Mouse (Mus musculus) hindbrain, embryonic 12.5 days (tissue): ENCODE measurements at regions not wholly inside any gene's neighbourhood (a gene's known extent, or its start where the extent isn't known, plus 50 kb on each side); places are given as distances from the start of the nearest gene placed in this dataset.

ENCODE experiments used
- ATAC-seq: fragments of 200-750 bp; cut with Nextera tagmentation; 2 replicates; pipeline ENCODE4 v1.8.0; 2017; ENCODE audit warnings: moderate TSS enrichment; ENCODE audit not compliant: low FRiP score
- H3K27ac ChIP-seq: fragments of 300-500 bp; sonication (generic); 2 replicates; pipeline ENCODE4 v1.5.1; 2016; ENCODE audit warnings: mild to moderate bottlenecking
- H3K27me3 ChIP-seq: fragments of 300-500 bp; sonication (generic); 2 replicates; pipeline ENCODE4 v1.6.1; 2016; ENCODE audit warnings: mild to moderate bottlenecking
- H3K36me3 ChIP-seq: fragments of 300-500 bp; sonication (generic); 2 replicates; pipeline ENCODE4 v1.6.1; 2016; ENCODE audit warnings: mild to moderate bottlenecking
- H3K4me1 ChIP-seq: fragments of 300-500 bp; sonication (generic); 2 replicates; pipeline ENCODE4 v1.6.1; 2016
- H3K4me2 ChIP-seq: fragments of 300-500 bp; sonication (generic); replicated peaks from 2 replicates; pipeline ENCODE4 v1.6.1; 2016; ENCODE audit warnings: mild to moderate bottlenecking
- H3K4me3 ChIP-seq: fragments of 300-500 bp; sonication (generic); 2 replicates; pipeline ENCODE4 v1.5.1; 2016; ENCODE audit warnings: mild to moderate bottlenecking
- H3K9ac ChIP-seq: fragments of 300-500 bp; sonication (generic); 2 replicates; pipeline ENCODE4 v1.6.1; 2016; ENCODE audit warnings: mild to moderate bottlenecking, moderate library complexity
- H3K9me3 ChIP-seq: fragments of 300-500 bp; sonication (generic); replicated peaks from 2 replicates; pipeline ENCODE4 v1.6.1; 2016; ENCODE audit warnings: mild to moderate bottlenecking
- WGBS: fragments of 180-500 bp; shearing (Covaris S2); methylation state at CpG from one replicate; pipeline ENCODE4 v1.1.7; 2016; 5-methylcytosine and 5-hydroxymethylcytosine counted together

GRCm38 (mm10) chr8:79554311-79554710 lies 85.1 kb upstream of the Otud4 start:
- Histone ChIP-seq H3K36me3 (no peaks in the 10 kb centered on the region), H3K9me3 (no peaks in the 10 kb centered on the region), H3K4me3 (no peak overlapping the region), H3K4me2 (no peak overlapping the region), H3K9ac (no peak overlapping the region), H3K4me1 (no peaks in the 10 kb centered on the region), H3K27ac (no peak overlapping the region), H3K27me3 (no peaks in the 10 kb centered on the region)
- no peak for ATAC-seq
- 89% methylated on average over 2 of the region's 4 CpGs for WGBS

GRCm38 (mm10) chr8:79550151-79550550 lies 89.3 kb upstream of the Otud4 start:
- Histone ChIP-seq H3K36me3 (no peaks in the 10 kb centered on the region), H3K9me3 (no peaks in the 10 kb centered on the region), H3K4me1 (no peaks in the 10 kb centered on the region), H3K9ac (no peak overlapping the region), H3K4me2 (no peak overlapping the region), H3K27me3 (no peaks in the 10 kb centered on the region), H3K4me3 (no peak overlapping the region), H3K27ac (no peak overlapping the region)
- 92% methylated on average over 2 of the region's 2 CpGs for WGBS
- no peak for ATAC-seq

GRCm38 (mm10) chr8:79548156-79548555 lies 91.3 kb upstream of the Otud4 start:
- ATAC-seq, result no peak
- 84% methylated on average over 6 of the region's 6 CpGs for whole genome bisulfite sequencing
- no peak overlapping the region for H3K4me2 ChIP-seq
- H3K9ac ChIP-seq, result no peak overlapping the region
- H3K36me3 ChIP-seq, result no peaks in the 10 kb centered on the region
- no peak overlapping the region for H3K27ac ChIP-seq
- no peaks in the 10 kb centered on the region for H3K9me3 ChIP-seq
- no peaks in the 10 kb centered on the region for H3K27me3 ChIP-seq
- H3K4me1 ChIP-seq, result no peaks in the 10 kb centered on the region
- no peak overlapping the region for H3K4me3 ChIP-seq

GRCm38 (mm10) chr8:79545866-79546373 lies 93.5 kb upstream of the Otud4 start:
- 80% methylated on average over 5 of the region's 5 CpGs for WGBS
- no peak for ATAC-seq
- Histone ChIP-seq H3K9ac (no peak overlapping the region), H3K4me1 (no peaks in the 10 kb centered on the region), H3K4me3 (no peak overlapping the region), H3K27me3 (no peaks in the 10 kb centered on the region), H3K9me3 (no peaks in the 10 kb centered on the region), H3K4me2 (no peak overlapping the region), H3K36me3 (no peaks in the 10 kb centered on the region), H3K27ac (no peak overlapping the region)

- Histone ChIP-seq H3K4me2 (no peak overlapping the region), H3K9ac (no peak overlapping the region), H3K9me3 (no peaks in the 10 kb centered on the region), H3K27me3 (no peaks in the 10 kb centered on the region), H3K4me1 (no peaks in the 10 kb centered on the region), H3K36me3 (no peaks in the 10 kb centered on the region), H3K27ac (no peak overlapping the region), H3K4me3 (no peak overlapping the region)
- WGBS, result 82% methylated on average over 2 of the region's 2 CpGs
- no peak for ATAC-seq
Observed at GRCm38 (mm10) chr8:79542461-79542860, 97.0 kb upstream of the Otud4 start.

GRCm38 (mm10) chr8:79540053-79540452 lies 99.4 kb upstream of the Otud4 start:
- ATAC-seq, result no peak
- WGBS, result 92% methylated on average over 4 of the region's 4 CpGs
- Histone ChIP-seq H3K4me1 (no peaks in the 10 kb centered on the region), H3K4me2 (no peak overlapping the region), H3K9me3 (no peaks in the 10 kb centered on the region), H3K36me3 (no peaks in the 10 kb centered on the region), H3K9ac (no peak overlapping the region), H3K27me3 (no peaks in the 10 kb centered on the region), H3K27ac (no peak overlapping the region), H3K4me3 (no peak overlapping the region)

GRCm38 (mm10) chr8:79534271-79534889 lies 105.0 kb upstream of the Otud4 start:
- WGBS, result 67% methylated on average over 12 of the region's 12 CpGs
- Histone ChIP-seq H3K4me3 (no peak overlapping the region), H3K4me2 (no peak overlapping the region), H3K9ac (no peak overlapping the region), H3K9me3 (no peaks in the 10 kb centered on the region), H3K36me3 (no peaks in the 10 kb centered on the region), H3K4me1 (no peaks in the 10 kb centered on the region), H3K27me3 (no peaks in the 10 kb centered on the region), H3K27ac (no peak overlapping the region)
- ATAC-seq, result no peak

- H3K36me3 ChIP-seq, result no peaks in the 10 kb centered on the region
- H3K27me3 ChIP-seq, result no peaks in the 10 kb centered on the region
- H3K4me3 ChIP-seq, result no peak overlapping the region
- H3K9ac ChIP-seq, result no peak overlapping the region
- no peak overlapping the region for H3K27ac ChIP-seq
- H3K9me3 ChIP-seq, result no peaks in the 10 kb centered on the region
- no peaks in the 10 kb centered on the region for H3K4me1 ChIP-seq
- WGBS, result 38% methylated on average over 4 of the region's 4 CpGs
- H3K4me2 ChIP-seq, result no peak overlapping the region
- no peak for ATAC-seq
Observed at GRCm38 (mm10) chr8:79529556-79529955, 109.9 kb upstream of the Otud4 start.

GRCm38 (mm10) chr8:79522040-79522439 lies 117.4 kb upstream of the Otud4 start:
- Histone ChIP-seq H3K4me2 (0 out of 2 replicates have a peak overlapping the region, but pooled peaks have one; percentile 5), H3K9me3 (no peaks in the 10 kb centered on the region), H3K9ac (no peak overlapping the region), H3K4me1 (no peaks in the 10 kb centered on the region), H3K27ac (no peak overlapping the region), H3K27me3 (no peaks in the 10 kb centered on the region), H3K4me3 (no peak overlapping the region), H3K36me3 (no peaks in the 10 kb centered on the region)
- ATAC-seq, result no peak
- 56% methylated on average over 1 of the region's 1 CpGs for WGBS

GRCm38 (mm10) chr8:79518966-79519365 lies 119.6 kb upstream of the Smad1 start:
- Histone ChIP-seq H3K36me3 (no peaks in the 10 kb centered on the region), H3K4me2 (no peak overlapping the region), H3K4me3 (no peak overlapping the region), H3K9ac (no peak overlapping the region), H3K4me1 (no peaks in the 10 kb centered on the region), H3K27me3 (no peaks in the 10 kb centered on the region), H3K27ac (no peak overlapping the region), H3K9me3 (no peaks in the 10 kb centered on the region)
- no peak for ATAC-seq
- WGBS, result 88% methylated on average over 4 of the region's 4 CpGs

GRCm38 (mm10) chr8:79515282-79515783 lies 116.0 kb upstream of the Smad1 start:
- H3K27ac ChIP-seq, result no peak overlapping the region
- 0 out of 2 replicates have a peak, but pooled peaks cover 2% of the 10 kb centered on the region for H3K9me3 ChIP-seq
- 89% methylated on average over 6 of the region's 6 CpGs for WGBS
- no peak overlapping the region for H3K9ac ChIP-seq
- no peak for ATAC-seq
- H3K4me2 ChIP-seq, result no peak overlapping the region
- no peak overlapping the region for H3K4me3 ChIP-seq
- no peaks in the 10 kb centered on the region for H3K36me3 ChIP-seq
- no peaks in the 10 kb centered on the region for H3K4me1 ChIP-seq
- H3K27me3 ChIP-seq, result no peaks in the 10 kb centered on the region

GRCm38 (mm10) chr8:79514655-79515278 lies 115.4 kb upstream of the Smad1 start:
- Histone ChIP-seq H3K4me3 (no peak overlapping the region), H3K9ac (no peak overlapping the region), H3K9me3 (0 out of 2 replicates have a peak, but pooled peaks cover 2% of the 10 kb centered on the region), H3K36me3 (no peaks in the 10 kb centered on the region), H3K4me1 (no peaks in the 10 kb centered on the region), H3K27ac (no peak overlapping the region), H3K27me3 (no peaks in the 10 kb centered on the region), H3K4me2 (no peak overlapping the region)
- no peak for ATAC-seq
- WGBS, result 82% methylated on average over 4 of the region's 4 CpGs

GRCm38 (mm10) chr8:79508597-79508996 lies 109.3 kb upstream of the Smad1 start:
- no peaks in the 10 kb centered on the region for H3K4me1 ChIP-seq
- no peak overlapping the region for H3K27ac ChIP-seq
- WGBS, result 93% methylated on average over 3 of the region's 3 CpGs
- no peak overlapping the region for H3K4me3 ChIP-seq
- H3K27me3 ChIP-seq, result no peaks in the 10 kb centered on the region
- 0 out of 2 replicates have a peak, but pooled peaks cover 2% of the 10 kb centered on the region for H3K9me3 ChIP-seq
- H3K4me2 ChIP-seq, result no peak overlapping the region
- no peaks in the 10 kb centered on the region for H3K36me3 ChIP-seq
- no peak overlapping the region for H3K9ac ChIP-seq
- ATAC-seq, result no peak
